Mouse (Mus musculus) midbrain, embryonic 12.5 days (tissue): ENCODE data around the gene Cdcp2. TPM values are rescaled to one million over a fixed set of nuclear protein-coding genes. Genes with fewer than 3 reads are reported as not detected.

Experiments
- ATAC-seq: fragments of 200-750 bp; cut with Nextera tagmentation; 2 replicates; pipeline ENCODE4 v1.8.0; 2017; ENCODE audit warnings: low read depth, moderate TSS enrichment, moderate library complexity; ENCODE audit not compliant: low FRiP score
- H3K27ac ChIP-seq: fragments of 300-500 bp; sonication (generic); replicated peaks from 2 replicates; pipeline ENCODE4 v1.5.1; 2016; ENCODE audit warnings: mild to moderate bottlenecking
- H3K27me3 ChIP-seq: fragments of 300-500 bp; sonication (generic); 2 replicates; pipeline ENCODE4 v1.6.1; 2016; ENCODE audit warnings: mild to moderate bottlenecking
- H3K36me3 ChIP-seq: fragments of 300-500 bp; sonication (generic); 2 replicates; pipeline ENCODE4 v1.6.1; 2016
- H3K4me1 ChIP-seq: fragments of 300-500 bp; sonication (generic); 2 replicates; pipeline ENCODE4 v1.6.1; 2016
- H3K4me2 ChIP-seq: fragments of 300-500 bp; sonication (generic); replicated peaks from 2 replicates; pipeline ENCODE4 v1.6.1; 2016; ENCODE audit warnings: mild to moderate bottlenecking, moderate library complexity
- H3K4me3 ChIP-seq: fragments of 300-500 bp; sonication (generic); 2 replicates; pipeline ENCODE4 v1.5.1; 2016; ENCODE audit warnings: mild to moderate bottlenecking
- H3K9ac ChIP-seq: fragments of 300-500 bp; sonication (generic); replicated peaks from 2 replicates; pipeline ENCODE4 v1.6.1; 2016; ENCODE audit warnings: mild to moderate bottlenecking, moderate library complexity
- H3K9me3 ChIP-seq: fragments of 300-500 bp; sonication (generic); 2 replicates; pipeline ENCODE4 v1.6.1; 2016; ENCODE audit warnings: mild to moderate bottlenecking
- WGBS: fragments of 180-500 bp; shearing (Covaris S2); methylation state at CpG from one replicate; pipeline ENCODE4 v1.1.7; 2016; 5-methylcytosine and 5-hydroxymethylcytosine counted together
- polyA plus RNA-seq: library from polyadenylated mRNA; unstranded; fragments of >200 nt; fragmentation: Nextera tagmentation; extraction: Ambion mirVana; gene quantifications from 2 replicates; pipeline ENCODE4 v1.2.1, GENCODE M21; 2016

The Cdcp2 gene
- polyA plus RNA-seq, 1 experiment from 2014 or later = 0.06 TPM

DNA sequence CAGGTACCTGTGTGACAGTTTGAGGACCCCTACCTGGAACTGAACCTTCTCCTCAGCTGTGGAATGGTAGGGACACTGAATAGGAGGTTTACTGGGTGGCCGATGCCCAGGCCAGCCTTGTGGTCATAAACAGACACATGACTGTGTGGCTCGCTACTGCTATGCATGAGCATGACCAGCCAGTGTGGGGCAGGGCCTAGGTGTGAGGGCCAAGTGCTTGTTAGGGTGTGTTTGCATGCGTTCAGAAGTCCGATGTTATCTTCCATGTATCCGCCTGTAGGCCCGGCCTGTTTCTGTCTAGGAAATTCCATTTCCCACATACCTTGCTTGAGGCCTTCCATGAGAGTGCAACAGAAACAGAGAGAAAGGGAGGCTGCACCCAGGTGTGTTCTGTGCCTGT, 24.0 kb downstream of the Cdcp2 start:
- no peaks in the 10 kb centered on the region for H3K9me3 ChIP-seq
- no peak overlapping the region for H3K4me2 ChIP-seq
- no peak overlapping the region for H3K9ac ChIP-seq
- no peak overlapping the region for H3K4me3 ChIP-seq
- no peaks in the 10 kb centered on the region for H3K36me3 ChIP-seq
- 0 out of 2 replicates have a peak, but pooled peaks have one; percentile 16 for ATAC-seq
- peaks cover 4% of the 10 kb centered on the region for H3K27me3 ChIP-seq
- peaks cover 10% of the 10 kb centered on the region for H3K4me1 ChIP-seq
- H3K27ac ChIP-seq = peak overlapping the region; percentile 54
- WGBS = 95% methylated on average over 6 of the region's 6 CpGs

DNA sequence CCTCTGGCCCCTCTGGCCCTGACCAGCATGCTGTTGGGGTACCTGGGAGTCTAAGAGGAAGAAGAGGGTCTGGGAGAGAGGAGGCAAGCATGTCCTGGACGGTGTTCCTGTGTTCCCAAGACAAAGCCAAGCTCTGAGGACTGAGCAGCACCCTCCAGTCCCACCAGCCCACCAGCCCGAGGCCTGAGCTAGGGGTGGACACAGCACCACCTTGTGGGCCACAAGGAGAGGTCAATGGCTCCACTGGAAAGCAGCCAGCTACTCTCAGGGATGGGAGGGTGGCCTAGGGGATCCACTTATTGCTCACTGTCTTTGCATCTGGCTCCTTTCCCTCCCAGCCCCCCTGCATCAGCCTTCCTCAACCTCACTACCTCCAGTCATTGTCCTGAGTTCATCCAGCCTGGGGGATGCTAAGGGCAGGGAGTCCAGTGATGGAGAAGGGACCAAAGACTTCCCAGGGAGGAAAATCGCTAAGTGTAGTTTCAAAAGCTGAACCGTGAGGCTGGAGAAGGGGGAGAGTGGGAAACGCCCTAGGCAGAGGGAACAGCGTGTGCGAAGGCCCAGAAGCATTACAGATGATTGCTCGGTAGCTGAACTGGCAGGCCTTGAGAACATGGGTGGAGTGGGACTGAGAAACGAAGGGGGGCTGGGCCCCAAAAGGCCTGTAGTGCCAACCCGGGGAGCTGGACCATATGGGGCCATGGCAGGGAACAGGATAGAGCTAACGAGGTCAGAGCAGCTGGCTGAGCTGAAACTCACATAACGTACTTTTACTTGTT, 24.7 kb downstream of the Cdcp2 start:
- 52% methylated on average over 12 of the region's 12 CpGs for whole genome bisulfite sequencing
- peaks cover 13% of the 10 kb centered on the region for H3K4me1 ChIP-seq
- no peaks in the 10 kb centered on the region for H3K9me3 ChIP-seq
- no peak overlapping the region for H3K9ac ChIP-seq
- H3K4me3 ChIP-seq = no peak overlapping the region
- H3K27me3 ChIP-seq = peaks cover 4% of the 10 kb centered on the region
- peak; percentile 73 for ATAC-seq
- H3K27ac ChIP-seq = peak overlapping the region; percentile 54
- H3K36me3 ChIP-seq = no peaks in the 10 kb centered on the region
- H3K4me2 ChIP-seq = no peak overlapping the region

DNA sequence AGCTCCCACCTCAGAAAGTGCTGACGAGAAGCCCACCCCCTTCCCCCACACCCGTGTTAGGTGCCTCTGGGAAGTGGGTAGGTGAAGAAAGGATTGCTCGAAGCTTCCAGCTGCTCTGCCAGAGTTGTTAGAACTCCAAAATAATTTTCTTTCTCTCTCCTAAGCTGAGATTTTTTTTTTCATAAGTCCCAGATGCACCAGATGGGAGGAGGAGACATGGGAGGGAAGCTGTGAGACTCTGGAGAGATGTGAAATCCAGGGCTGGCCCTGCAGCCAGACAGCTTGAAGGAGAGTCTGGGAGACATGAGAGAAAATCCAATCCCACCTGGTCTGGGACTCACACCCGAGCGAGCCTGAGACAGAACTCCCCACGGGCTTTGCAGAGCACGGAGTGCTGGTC, 27.7 kb downstream of the Cdcp2 start:
- no peak for ATAC-seq
- no peak overlapping the region for H3K4me3 ChIP-seq
- WGBS = 68% methylated on average over 7 of the region's 7 CpGs
- H3K36me3 ChIP-seq = no peaks in the 10 kb centered on the region
- 0 out of 2 replicates have a peak overlapping the region, but pooled peaks have one; percentile 6 for H3K27ac ChIP-seq
- H3K27me3 ChIP-seq = peaks cover 4% of the 10 kb centered on the region
- H3K9me3 ChIP-seq = no peaks in the 10 kb centered on the region
- H3K9ac ChIP-seq = no peak overlapping the region
- no peak overlapping the region for H3K4me2 ChIP-seq
- H3K4me1 ChIP-seq = peaks cover 39% of the 10 kb centered on the region

DNA sequence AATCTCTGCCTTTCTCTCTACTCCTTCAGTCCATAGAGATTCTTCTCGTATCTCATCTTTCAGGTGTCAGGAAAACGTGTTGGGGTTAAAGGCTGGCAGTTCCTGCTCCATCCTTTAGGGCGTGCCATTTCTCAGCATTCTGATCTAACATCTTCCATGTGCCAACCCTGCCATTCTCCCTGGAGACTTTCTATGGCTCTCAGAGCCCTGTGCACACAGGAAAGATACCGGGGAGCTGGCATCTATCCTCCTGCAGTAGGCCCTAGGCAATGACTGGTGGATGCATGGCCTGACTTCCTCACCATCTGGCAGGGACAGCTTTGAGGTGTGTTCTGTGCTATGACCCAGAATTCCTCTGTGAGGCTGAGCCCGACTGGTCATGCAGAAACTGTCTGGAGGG, 28.4 kb downstream of the Cdcp2 start:
- Histone ChIP-seq H3K9me3 (no peaks in the 10 kb centered on the region), H3K36me3 (no peaks in the 10 kb centered on the region), H3K4me2 (no peak overlapping the region), H3K27ac (no peak overlapping the region), H3K4me3 (no peak overlapping the region), H3K9ac (no peak overlapping the region), H3K27me3 (peaks cover 4% of the 10 kb centered on the region), H3K4me1 (peaks cover 46% of the 10 kb centered on the region)
- 61% methylated on average over 5 of the region's 5 CpGs for WGBS
- ATAC-seq = no peak

DNA sequence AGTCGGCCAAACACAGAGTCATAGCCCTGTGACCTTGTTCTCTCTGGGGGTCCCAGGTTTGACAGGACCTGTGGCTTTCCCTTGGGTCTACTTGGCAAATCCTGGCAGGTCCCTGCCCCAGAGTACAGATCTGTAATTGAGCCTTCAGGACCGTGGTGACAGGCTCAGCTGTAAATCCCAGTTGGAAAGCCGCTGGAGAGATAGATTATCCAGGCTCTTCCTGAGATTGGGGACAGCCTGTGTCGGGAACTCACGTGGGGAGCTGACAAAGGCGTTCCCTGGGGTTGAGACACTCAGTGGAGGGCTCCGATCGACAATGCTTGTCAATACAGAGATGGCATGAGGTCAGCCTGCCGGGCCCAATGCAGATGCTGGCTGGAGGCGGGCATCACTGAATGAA, 29.7 kb downstream of the Cdcp2 start:
- ATAC-seq = 0 out of 2 replicates have a peak, but pooled peaks have one; percentile 7
- Histone ChIP-seq H3K4me2 (no peak overlapping the region), H3K36me3 (no peaks in the 10 kb centered on the region), H3K9me3 (no peaks in the 10 kb centered on the region), H3K27me3 (peaks cover 4% of the 10 kb centered on the region), H3K4me3 (no peak overlapping the region), H3K9ac (no peak overlapping the region), H3K4me1 (peaks cover 48% of the 10 kb centered on the region), H3K27ac (peak overlapping the region; percentile 87)
- WGBS = 36% methylated on average over 10 of the region's 10 CpGs

DNA sequence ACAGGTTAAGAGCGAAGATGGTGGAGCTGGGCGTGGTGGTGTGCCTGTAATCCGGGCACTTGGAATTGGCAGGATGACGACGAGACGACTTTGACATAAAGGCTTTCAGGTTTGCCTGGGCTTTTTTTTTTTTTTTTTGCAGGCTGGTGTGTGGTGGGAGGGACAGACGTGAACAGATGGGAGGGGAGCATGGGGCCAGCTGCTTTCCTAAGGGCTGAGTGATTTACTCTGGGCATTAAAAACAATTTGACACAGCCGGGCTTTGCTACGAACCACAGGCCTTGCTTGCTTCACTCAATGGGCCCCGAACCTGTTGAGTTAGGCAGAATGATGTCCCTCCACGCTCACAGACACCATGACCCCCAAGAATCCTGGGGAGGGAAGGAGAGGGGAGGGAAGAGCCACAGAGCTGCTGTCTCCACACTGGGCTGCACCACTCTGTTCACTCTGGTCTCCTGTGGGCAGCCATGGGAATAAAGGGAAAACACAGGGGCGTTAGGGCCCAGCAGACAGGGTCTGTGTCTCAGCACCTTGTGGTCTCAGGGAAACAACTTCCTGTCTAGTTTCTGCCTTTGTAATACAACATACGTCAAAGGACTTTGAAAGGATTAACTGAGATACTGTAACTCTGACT, 30.3 kb downstream of the Cdcp2 start:
- Histone ChIP-seq H3K27ac (peak overlapping the region; percentile 87), H3K4me2 (0 out of 2 replicates have a peak overlapping the region, but pooled peaks have one; percentile 21), H3K36me3 (no peaks in the 10 kb centered on the region), H3K4me3 (no peak overlapping the region), H3K9ac (no peak overlapping the region), H3K9me3 (no peaks in the 10 kb centered on the region), H3K4me1 (peaks cover 44% of the 10 kb centered on the region), H3K27me3 (peaks cover 4% of the 10 kb centered on the region)
- WGBS = 38% methylated on average over 13 of the region's 13 CpGs
- ATAC-seq = peak; percentile 32; the same call in 1 of the 2 replicates

DNA sequence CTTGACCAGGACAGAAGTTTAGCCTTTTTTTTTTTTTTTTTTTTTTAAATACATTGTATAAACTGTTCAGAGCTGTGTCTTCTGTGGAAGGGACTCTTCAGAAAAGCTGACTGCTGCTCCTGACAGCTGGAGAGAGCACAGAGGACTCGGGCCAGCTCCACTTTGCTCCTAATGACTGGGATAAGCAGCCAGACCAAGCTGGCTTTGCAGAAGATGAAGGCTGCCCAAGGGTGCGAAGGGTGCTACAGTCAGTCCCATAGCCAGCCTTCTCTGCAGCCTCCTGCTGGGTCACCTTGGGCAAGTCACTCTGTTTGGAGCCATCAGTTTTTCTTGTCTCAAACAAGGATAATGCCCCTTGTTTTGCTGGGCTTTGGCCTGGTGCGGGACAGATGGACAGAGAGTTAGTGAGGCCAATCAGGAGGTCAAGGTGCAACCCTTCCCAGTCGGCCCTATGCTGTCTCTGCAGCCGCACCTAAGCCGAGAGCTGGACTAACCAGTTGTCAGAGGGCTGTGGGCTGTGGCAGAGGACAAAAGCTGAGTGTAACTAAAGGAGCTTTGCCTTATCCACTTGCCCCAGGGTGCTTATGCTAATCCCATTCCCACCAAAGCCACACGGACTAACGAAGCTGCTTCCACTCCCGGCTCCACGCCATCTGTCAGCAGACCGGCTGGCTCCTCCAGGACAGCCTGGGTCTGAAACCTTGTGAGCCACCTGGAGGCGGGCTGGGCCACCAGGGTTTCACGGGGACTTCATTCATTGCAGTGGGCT, 31.4 kb downstream of the Cdcp2 start:
- H3K4me2 ChIP-seq = no peak overlapping the region
- H3K27ac ChIP-seq = peak overlapping the region; percentile 87
- 9% methylated on average over 13 of the region's 13 CpGs for WGBS
- no peak overlapping the region for H3K9ac ChIP-seq
- no peaks in the 10 kb centered on the region for H3K36me3 ChIP-seq
- no peak overlapping the region for H3K4me3 ChIP-seq
- no peaks in the 10 kb centered on the region for H3K9me3 ChIP-seq
- ATAC-seq = peak; percentile 87
- peaks cover 44% of the 10 kb centered on the region for H3K4me1 ChIP-seq
- peaks cover 4% of the 10 kb centered on the region for H3K27me3 ChIP-seq

DNA sequence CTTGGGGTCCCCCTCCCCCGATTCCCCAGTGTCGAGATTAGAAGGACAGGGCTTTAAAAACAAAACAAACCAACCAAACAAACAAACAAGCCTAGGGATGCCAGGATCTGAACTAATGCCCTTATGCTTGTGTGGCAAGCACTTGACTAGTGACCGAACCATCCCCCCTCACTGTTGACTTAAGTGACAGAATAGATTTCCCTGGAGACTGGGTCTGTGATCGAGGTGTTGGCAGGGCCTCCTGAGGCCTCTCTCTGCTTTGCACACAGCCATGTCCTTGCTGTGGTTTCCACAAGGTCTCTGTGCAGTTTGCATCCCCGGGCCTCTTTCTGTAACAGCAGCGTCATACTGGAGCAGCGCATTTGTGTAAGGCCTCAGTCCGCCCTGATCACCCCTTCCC, 32.7 kb downstream of the Cdcp2 start:
- H3K4me3 ChIP-seq = no peak overlapping the region
- no peak overlapping the region for H3K4me2 ChIP-seq
- no peaks in the 10 kb centered on the region for H3K9me3 ChIP-seq
- H3K4me1 ChIP-seq = peaks cover 44% of the 10 kb centered on the region
- no peak overlapping the region for H3K9ac ChIP-seq
- H3K36me3 ChIP-seq = no peaks in the 10 kb centered on the region
- no peak for ATAC-seq
- no peak overlapping the region; the same call in 1 of the 2 replicates for H3K27ac ChIP-seq
- WGBS = 75% methylated on average over 8 of the region's 8 CpGs
- H3K27me3 ChIP-seq = peaks cover 4% of the 10 kb centered on the region

DNA sequence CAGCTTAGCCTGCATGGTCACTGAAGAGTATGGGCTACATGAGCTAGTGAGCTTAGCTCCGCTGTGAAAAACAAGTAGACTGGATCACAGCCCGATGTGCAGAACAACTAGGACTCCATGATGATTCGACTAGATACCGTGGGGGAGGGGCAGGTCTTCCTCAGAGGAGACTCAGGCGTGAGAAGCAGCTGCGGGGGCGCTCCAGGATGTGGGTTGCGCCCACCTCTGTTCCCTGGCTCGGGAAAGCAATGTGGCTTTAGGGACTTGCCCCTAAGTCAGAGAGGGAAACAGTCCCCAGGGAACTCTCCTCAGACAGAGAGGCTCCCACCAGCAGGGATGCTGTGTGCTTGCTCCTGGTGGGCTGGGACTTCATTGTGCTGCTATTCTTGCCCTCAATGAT, 33.8 kb downstream of the Cdcp2 start:
- WGBS = 14% methylated on average over 9 of the region's 9 CpGs

DNA sequence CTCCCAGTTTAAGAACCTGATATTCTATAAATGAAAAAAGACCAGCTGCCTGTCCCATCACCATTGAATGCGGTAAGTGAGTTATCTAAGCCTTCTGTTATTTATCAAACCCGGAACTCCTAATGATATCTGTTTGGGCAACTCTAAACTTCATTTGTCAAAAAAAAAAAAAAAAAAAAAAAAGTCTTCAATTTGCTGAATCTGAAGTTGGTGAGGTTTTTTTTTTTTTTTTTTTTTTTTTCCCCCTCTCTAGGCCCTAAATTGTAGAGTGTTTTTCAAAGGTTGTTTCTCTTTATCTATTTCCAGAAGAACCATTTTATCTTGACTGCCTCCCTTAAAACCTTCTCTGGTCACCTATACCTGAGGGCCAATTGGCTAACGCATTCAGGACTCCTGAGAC, 38.2 kb downstream of the Cdcp2 start:
- H3K4me2 ChIP-seq = no peak overlapping the region
- ATAC-seq = no peak
- H3K9ac ChIP-seq = no peak overlapping the region
- H3K27ac ChIP-seq = no peak overlapping the region
- peaks cover 50% of the 10 kb centered on the region for H3K4me1 ChIP-seq
- H3K27me3 ChIP-seq = no peaks in the 10 kb centered on the region; the same call in 1 of the 2 replicates
- no peak overlapping the region for H3K4me3 ChIP-seq
- WGBS = 87% methylated on average over 3 of the region's 3 CpGs
- no peaks in the 10 kb centered on the region for H3K9me3 ChIP-seq
- no peaks in the 10 kb centered on the region for H3K36me3 ChIP-seq

More for the DNA sequence above, 33.8 kb downstream of the Cdcp2 start:
- Histone ChIP-seq H3K9me3 (no peaks in the 10 kb centered on the region), H3K4me3 (no peak overlapping the region), H3K4me1 (peaks cover 48% of the 10 kb centered on the region), H3K9ac (no peak overlapping the region), H3K36me3 (no peaks in the 10 kb centered on the region), H3K4me2 (no peak overlapping the region), H3K27me3 (no peaks in the 10 kb centered on the region; the same call in 1 of the 2 replicates), H3K27ac (no peak overlapping the region)
- ATAC-seq = no peak

DNA sequence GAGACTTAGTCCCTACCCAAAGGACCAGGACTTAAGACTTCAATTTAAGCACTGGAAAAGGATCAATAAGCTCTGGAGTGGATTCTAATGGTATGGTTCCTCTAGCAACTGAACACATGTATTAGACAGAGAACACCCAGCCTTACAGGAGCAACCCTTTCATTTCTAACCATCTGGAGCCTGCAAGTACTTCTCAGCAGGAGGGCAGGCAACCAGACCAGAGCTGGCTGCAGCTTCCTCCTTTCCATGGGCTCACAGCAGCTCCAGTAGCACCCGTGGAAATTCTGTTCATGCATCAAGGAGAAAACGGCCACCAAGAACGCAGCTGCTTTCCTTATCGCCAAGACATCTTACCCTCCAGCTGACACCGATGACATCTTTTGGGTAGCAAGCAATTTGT, 39.0 kb downstream of the Cdcp2 start:
- Histone ChIP-seq H3K27me3 (no peaks in the 10 kb centered on the region; the same call in 1 of the 2 replicates), H3K4me1 (peaks cover 52% of the 10 kb centered on the region), H3K27ac (no peak overlapping the region; the same call in 1 of the 2 replicates), H3K9me3 (no peaks in the 10 kb centered on the region), H3K9ac (no peak overlapping the region), H3K4me3 (no peak overlapping the region), H3K36me3 (no peaks in the 10 kb centered on the region), H3K4me2 (no peak overlapping the region)
- no peak for ATAC-seq
- 71% methylated on average over 5 of the region's 5 CpGs for WGBS

DNA sequence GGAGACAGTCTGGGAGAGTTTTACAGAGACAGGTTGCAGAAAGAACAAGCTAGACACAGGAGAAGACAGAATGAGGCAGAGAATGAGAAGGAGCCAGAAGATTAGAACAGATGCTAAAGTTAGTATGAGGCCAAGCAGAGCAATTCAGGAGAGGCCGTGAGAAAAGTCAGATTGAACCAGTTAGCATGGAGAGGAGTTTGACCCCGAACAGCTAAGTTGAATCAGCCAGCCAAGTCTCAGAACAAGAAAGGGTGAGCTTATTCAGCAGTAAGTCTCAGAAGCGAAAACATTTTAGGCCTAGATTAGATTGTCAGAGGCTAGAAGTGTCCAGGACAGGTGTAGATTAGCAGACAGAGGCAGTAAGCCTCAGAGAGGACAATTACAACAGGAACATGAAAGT, 39.8 kb downstream of the Cdcp2 start:
- ATAC-seq = no peak
- Histone ChIP-seq H3K9me3 (no peaks in the 10 kb centered on the region), H3K36me3 (no peaks in the 10 kb centered on the region), H3K4me1 (peaks cover 56% of the 10 kb centered on the region), H3K27me3 (no peaks in the 10 kb centered on the region; the same call in 1 of the 2 replicates), H3K27ac (no peak overlapping the region), H3K9ac (no peak overlapping the region), H3K4me2 (no peak overlapping the region), H3K4me3 (no peak overlapping the region)
- WGBS = 44% methylated on average over 3 of the region's 3 CpGs
